Comparison of ENCODE assay signal across 9 mouse cellular contexts in genomic region chr8:70360769-70361168, GRCm38 (mm10). TPM values are rescaled to one million over a fixed set of nuclear protein-coding genes. Genes with fewer than 3 reads are reported as not detected.
DNase-seq lines count a peak whose midpoint lies in the region; ATAC-seq and TF ChIP-seq lines count a peak whose summit lies in the region.
"Had no signal": no experiment of that assay in that cellular context is flagged by ENCODE, and none has a peak within 500 bp of the region (broad histone marks: within the 10 kb centered on the region; RNA-seq: fewer than 3 reads in every experiment).

No protein-coding gene starts in this region.

- no peak overlapping the region for H3K4me2 ChIP-seq in forebrain, embryonic 15.5 days (replicated peaks)
- H3K4me2 ChIP-seq: embryonic facial prominence, embryonic 13.5 days had no signal

- peak; percentile 43 for TF ChIP-seq CTCF in heart, adult 2 months (IDR thresholded peaks at IDR 0.05)
- TF ChIP-seq CTCF in testis, adult 2 months (IDR thresholded peaks at IDR 0.05; ENCODE audit: control insufficient read depth, insufficient read depth, insufficient replicate concordance, low read depth, low read length), result peak; percentile 29; the same call in 1 of the 2 replicates

- DNase-seq in heart, adult 2 months, result no peak
- DNase-seq in heart, postnatal 36 days, result no peak
- DNase-seq in testis, postnatal 14 days (ENCODE audit: low spot score), result no peak
- DNase-seq in left cerebral cortex, adult 18-20 months (ENCODE audit: low spot score in 2 of 2), result no peak
- DNase-seq in heart, postnatal 4 days, result no peak

- peak; percentile 55 for ATAC-seq in granulocyte monocyte progenitor cell, adult 5-6 weeks (replicated peaks; ENCODE audit: poor library complexity, severe bottlenecking)
- no peak for ATAC-seq in forebrain, embryonic 15.5 days (replicated peaks)

- peaks cover 2% of the 10 kb centered on the region; the same call in 1 of the 2 replicates for H3K4me1 ChIP-seq in heart, adult 2 months (ENCODE audit: control insufficient read depth, insufficient read depth, low read length)
- no peaks in the 10 kb centered on the region for H3K4me1 ChIP-seq in testis, adult 2 months (ENCODE audit: control insufficient read depth, insufficient read depth, low read length)
- no peaks in the 10 kb centered on the region for H3K4me1 ChIP-seq in forebrain, embryonic 15.5 days

- no peak overlapping the region for H3K27ac ChIP-seq in heart, adult 2 months
- H3K27ac ChIP-seq in testis, adult 2 months (ENCODE audit: control insufficient read depth, insufficient read depth, low read depth, low read length), result no peak overlapping the region
- no peak overlapping the region for H3K27ac ChIP-seq in forebrain, embryonic 15.5 days (replicated peaks)
- H3K27ac ChIP-seq: embryonic facial prominence, embryonic 13.5 days had no signal

- no peaks in the 10 kb centered on the region for H3K9me3 ChIP-seq in forebrain, embryonic 15.5 days
- H3K9me3 ChIP-seq: embryonic facial prominence, embryonic 13.5 days had no signal

- no peaks in the 10 kb centered on the region for H3K36me3 ChIP-seq in heart, adult 2 months (ENCODE audit: control insufficient read depth, insufficient read depth, low read length)
- no peaks in the 10 kb centered on the region for H3K36me3 ChIP-seq in testis, adult 2 months (ENCODE audit: control insufficient read depth, insufficient read depth, low read length)
- H3K36me3 ChIP-seq in forebrain, embryonic 15.5 days, result no peaks in the 10 kb centered on the region
- H3K36me3 ChIP-seq: embryonic facial prominence, embryonic 13.5 days had no signal

- H3K27me3 ChIP-seq in heart, adult 2 months (ENCODE audit: control insufficient read depth, insufficient read depth, low read length), result no peaks in the 10 kb centered on the region
- no peaks in the 10 kb centered on the region for H3K27me3 ChIP-seq in testis, adult 2 months (ENCODE audit: control insufficient read depth, insufficient read depth, low read length)
- H3K27me3 ChIP-seq in forebrain, embryonic 15.5 days, result no peaks in the 10 kb centered on the region

- intact Hi-C loops in heart, adult 2 months (cut with DNase I), result no loop called here
- intact Hi-C loops in heart, postnatal 36 days (cut with DNase I), result no loop called here

- no peak overlapping the region for H3K9ac ChIP-seq in heart, adult 2 months (ENCODE audit: low read depth, low read length)
- no peak overlapping the region for H3K9ac ChIP-seq in forebrain, embryonic 15.5 days (replicated peaks)

- no peak for TF ChIP-seq POLR2A in heart, adult 2 months (IDR thresholded peaks at IDR 0.05; ENCODE audit: insufficient read depth, low read depth, low read length)
- no peak for TF ChIP-seq POLR2A in testis, adult 2 months (IDR thresholded peaks at IDR 0.05; ENCODE audit: control insufficient read depth, low read depth, low read length)

- 52% methylated on average over 4 of the region's 4 CpGs for WGBS in heart, adult 2 months
- 51% methylated on average over 4 of the region's 4 CpGs for WGBS in forebrain, embryonic 15.5 days

- H3K79me2 ChIP-seq in heart, adult 2 months (replicated peaks; ENCODE audit: control insufficient read depth, insufficient read depth, low read length), result no peaks in the 10 kb centered on the region

- no peak for TF ChIP-seq EP300 in heart, adult 2 months (IDR thresholded peaks at IDR 0.05; ENCODE audit: insufficient read depth, low read depth, low read length)

- H3K4me3 ChIP-seq in heart, adult 2 months, result no peak overlapping the region
- H3K4me3 ChIP-seq in testis, adult 2 months (ENCODE audit: control insufficient read depth, low read depth, low read length), result no peak overlapping the region
- no peak overlapping the region for H3K4me3 ChIP-seq in forebrain, embryonic 15.5 days
- H3K4me3 ChIP-seq: embryonic facial prominence, embryonic 13.5 days had no signal

RNA-seq across cellular contexts. Expression of gene Upf1, which starts 7.7 kb away (rescaled TPM):
- 10 to 100 TPM; 42.6 to 43.9 TPM for total RNA-seq in heart, adult 2 months (2021)
- polyA plus RNA-seq in heart, adult 2 months (2012; rRNA removed), result 17.4 and 23.4 TPM in 2 replicates
- 10 to 100 TPM; 45.4 to 46.0 TPM for total RNA-seq in heart, postnatal 36 days (2021)
- 33.3 and 35.4 TPM in 2 replicates for polyA plus RNA-seq in testis, adult 2 months (2012; rRNA removed)
- total RNA-seq in granulocyte monocyte progenitor cell, adult 5-6 weeks (2014; fragmentation: Nextera tagmentation), result 30.6 and 33.7 TPM in 2 replicates
- total RNA-seq in granulocyte monocyte progenitor cell, adult 5-6 weeks (2017), result 24.2 and 30.8 TPM in 2 replicates
- polyA plus RNA-seq in forebrain, embryonic 15.5 days (2015; fragmentation: Nextera tagmentation; extraction: Ambion mirVana), result 17.5 and 17.8 TPM in 2 replicates
- total RNA-seq in left cerebral cortex, adult 18-20 months (2021), result 10 to 100 TPM; 64.1 to 73.7 TPM
- 10 to 100 TPM; 44.1 to 45.9 TPM for total RNA-seq in heart, postnatal 4 days (2021)

RNA-seq across cellular contexts. Expression of gene Comp, which starts 12.6 kb away (rescaled TPM):
- total RNA-seq in heart, adult 2 months (2021), result 1 to 10 TPM; 5.1 to 5.4 TPM
- polyA plus RNA-seq in heart, adult 2 months (2012; rRNA removed), result 11.5 and 17.4 TPM in 2 replicates
- 1 to 10 TPM; 4.3 to 5.6 TPM for total RNA-seq in heart, postnatal 36 days (2021)
- polyA plus RNA-seq in testis, adult 2 months (2012; rRNA removed), result 409 and 456 TPM in 2 replicates
- total RNA-seq in granulocyte monocyte progenitor cell, adult 5-6 weeks (2014; fragmentation: Nextera tagmentation), result 0.88 TPM in 1 of 2 replicates, not detected in the other
- total RNA-seq in granulocyte monocyte progenitor cell, adult 5-6 weeks (2017), result not detected in 2 replicates
- 0.14 TPM in 1 of 2 replicates, not detected in the other for polyA plus RNA-seq in forebrain, embryonic 15.5 days (2015; fragmentation: Nextera tagmentation; extraction: Ambion mirVana)
- total RNA-seq in left cerebral cortex, adult 18-20 months (2021), result under 1 TPM; 0.30 to 0.33 TPM
- 1 to 10 TPM; 2.5 to 2.6 TPM for total RNA-seq in heart, postnatal 4 days (2021)

RNA-seq across cellular contexts. Expression of gene Gdf1, which starts 31.2 kb away (rescaled TPM):
- not detected for total RNA-seq in heart, adult 2 months (2021)
- polyA plus RNA-seq in heart, adult 2 months (2012; rRNA removed), result 0.14 TPM in 1 of 2 replicates, not detected in the other
- not detected for total RNA-seq in heart, postnatal 36 days (2021)
- polyA plus RNA-seq in testis, adult 2 months (2012; rRNA removed), result 0.20 and 0.24 TPM in 2 replicates
- not detected in 2 replicates for total RNA-seq in granulocyte monocyte progenitor cell, adult 5-6 weeks (2014; fragmentation: Nextera tagmentation)
- total RNA-seq in granulocyte monocyte progenitor cell, adult 5-6 weeks (2017), result not detected in 2 replicates
- 0.87 and 5.1 TPM in 2 replicates for polyA plus RNA-seq in forebrain, embryonic 15.5 days (2015; fragmentation: Nextera tagmentation; extraction: Ambion mirVana)
- total RNA-seq in left cerebral cortex, adult 18-20 months (2021), result 10 to 100 TPM; 16.4 to 19.1 TPM
- total RNA-seq in heart, postnatal 4 days (2021), result under 1 TPM in 1 of 2 experiments, not detected in 1; 0.60 TPM

RNA-seq across cellular contexts. Expression of gene Cers1, which starts 45.2 kb away (rescaled TPM):
- total RNA-seq in heart, adult 2 months (2021), result under 1 TPM; 0.34 to 0.64 TPM
- polyA plus RNA-seq in heart, adult 2 months (2012; rRNA removed), result 0.97 and 1.2 TPM in 2 replicates
- total RNA-seq in heart, postnatal 36 days (2021), result under 1 TPM; 0.33 to 0.64 TPM
- 0.43 and 0.48 TPM in 2 replicates for polyA plus RNA-seq in testis, adult 2 months (2012; rRNA removed)
- total RNA-seq in granulocyte monocyte progenitor cell, adult 5-6 weeks (2014; fragmentation: Nextera tagmentation), result not detected in 2 replicates
- total RNA-seq in granulocyte monocyte progenitor cell, adult 5-6 weeks (2017), result not detected in 2 replicates
- polyA plus RNA-seq in forebrain, embryonic 15.5 days (2015; fragmentation: Nextera tagmentation; extraction: Ambion mirVana), result 31.3 and 31.9 TPM in 2 replicates
- 10 to 100 TPM; 86.4 to 94.3 TPM for total RNA-seq in left cerebral cortex, adult 18-20 months (2021)
- total RNA-seq in heart, postnatal 4 days (2021), result under 1 TPM; 0.43 to 0.56 TPM

RNA-seq across cellular contexts. Expression of gene Cope, which starts 58.5 kb away (rescaled TPM):
- 100 to 1,000 TPM; 147 to 155 TPM for total RNA-seq in heart, adult 2 months (2021)
- 193 and 209 TPM in 2 replicates for polyA plus RNA-seq in heart, adult 2 months (2012; rRNA removed)
- total RNA-seq in heart, postnatal 36 days (2021), result 100 to 1,000 TPM; 157 TPM
- 102 and 115 TPM in 2 replicates for polyA plus RNA-seq in testis, adult 2 months (2012; rRNA removed)
- 209 and 240 TPM in 2 replicates for total RNA-seq in granulocyte monocyte progenitor cell, adult 5-6 weeks (2014; fragmentation: Nextera tagmentation)
- 132 and 155 TPM in 2 replicates for total RNA-seq in granulocyte monocyte progenitor cell, adult 5-6 weeks (2017)
- 266 and 271 TPM in 2 replicates for polyA plus RNA-seq in forebrain, embryonic 15.5 days (2015; fragmentation: Nextera tagmentation; extraction: Ambion mirVana)
- total RNA-seq in left cerebral cortex, adult 18-20 months (2021), result 100 to 1,000 TPM; 141 to 145 TPM
- total RNA-seq in heart, postnatal 4 days (2021), result 100 to 1,000 TPM; 176 to 179 TPM

Comparison
In these comparisons a context has a peak if more than half of its experiments do, and no peak if none do; other contexts are left out.
1. RNA of gene Gdf1, which starts 31.2 kb away (total RNA-seq): 16.4 to 19.1 TPM in left cerebral cortex, adult 18-20 months; 0.60 TPM in heart, postnatal 4 days, not detected in heart, adult 2 months, not detected in heart, postnatal 36 days and not detected in granulocyte monocyte progenitor cell, adult 5-6 weeks; every median in the first group is over 10 times any median in the second.